Mouse (Mus musculus): ENCODE measurements around the gene Rsbn1.

- no peak for TF ChIP-seq E2F4 (IDR thresholded peaks at IDR 0.05; ENCODE audit: insufficient read depth)
- no peak for TF ChIP-seq MYOD1 (IDR thresholded peaks at IDR 0.05; ENCODE audit: control insufficient read depth in 1 of 3, insufficient read length in 2 of 3, low read depth in 2 of 3)
- TF ChIP-seq POLR2AphosphoS2 (IDR thresholded peaks at IDR 0.05; ENCODE audit: insufficient read length, low read depth) = no peak
Observed at GRCm38 (mm10) chr3:103927511-103927910, 13.6 kb downstream of the Rsbn1 start.
